Mouse (Mus musculus) MEL (cell line): Measurements from ENCODE around the gene Muc2. TPM values are rescaled to one million over a fixed set of nuclear protein-coding genes. Genes with fewer than 3 reads are reported as not detected.

Source experiments
- DNase-seq: peaks from one replicate; pipeline ENCODE4 v3.0.0; 2011; ENCODE audit warnings: low read depth, low spot score
- H3K27ac ChIP-seq: 2 replicates; pipeline ENCODE4 v1.5.1; 2012; ENCODE audit warnings: low read depth, mild to moderate bottlenecking, control low read depth, low read length, moderate library complexity; ENCODE audit not compliant: control insufficient read depth
- H3K27me3 ChIP-seq, 2 experiments: fragments of 150-350 bp in 1 of 2; sonication (generic) in 1 of 2; 2 replicates each; pipeline ENCODE4 v1.6.1; 2012; ENCODE audit warnings: low read length in 2 of 2, mild to moderate bottlenecking in 2 of 2, improper control_type of control experiment in 1 of 2, moderate library complexity in 1 of 2; ENCODE audit not compliant: insufficient read depth in 2 of 2, control insufficient read depth in 1 of 2
- H3K36me3 ChIP-seq, 2 experiments: 2 replicates each; pipeline ENCODE4 v1.6.1; 2012 to 2014; ENCODE audit warnings: low read length in 2 of 2, improper control_type of control experiment in 1 of 2, inconsistent platforms in 1 of 2, mild to moderate bottlenecking in 1 of 2; ENCODE audit not compliant: insufficient read depth in 2 of 2, control insufficient read depth in 1 of 2
- H3K4me1 ChIP-seq, 2 experiments: fragments of 150-350 bp in 1 of 2; sonication (generic) in 1 of 2; 2 replicates each; pipeline ENCODE4 v1.6.1; 2012; ENCODE audit warnings: low read length in 2 of 2, improper control_type of control experiment in 1 of 2, mild to moderate bottlenecking in 1 of 2; ENCODE audit not compliant: insufficient read depth in 2 of 2, control insufficient read depth in 1 of 2
- H3K4me3 ChIP-seq, 2 experiments: fragments of 150-350 bp in 1 of 2; sonication (generic) in 1 of 2; 2 replicates each; pipeline ENCODE4 v1.5.1; 2012; ENCODE audit warnings: low read depth in 2 of 2, low read length in 2 of 2, mild to moderate bottlenecking in 2 of 2, moderate library complexity in 2 of 2, control low read depth in 1 of 2, improper control_type of control experiment in 1 of 2; ENCODE audit not compliant: control insufficient read depth in 1 of 2, insufficient read depth in 1 of 2
- H3K79me2 ChIP-seq: 2 replicates; pipeline ENCODE4 v1.6.1; 2012; ENCODE audit warnings: mild to moderate bottlenecking, low read length, moderate library complexity; ENCODE audit not compliant: control insufficient read depth, poor library complexity, insufficient read depth
- H3K9ac ChIP-seq: 2 replicates; pipeline ENCODE4 v1.6.1; 2012; ENCODE audit warnings: low read depth, mild to moderate bottlenecking, control low read depth, low read length, moderate library complexity; ENCODE audit not compliant: control insufficient read depth, poor library complexity, severe bottlenecking
- H3K9me3 ChIP-seq: fragments of 150-350 bp; sonication (generic); replicated peaks from 2 replicates; pipeline ENCODE4 v1.6.1; 2012; ENCODE audit warnings: mild to moderate bottlenecking, low read length, improper control_type of control experiment, moderate library complexity; ENCODE audit not compliant: insufficient read depth
- CHD1 ChIP-seq: IDR thresholded peaks from 2 replicates; pipeline ENCODE4 v1.6.1; 2012; ENCODE audit warnings: low read depth, mild to moderate bottlenecking, inconsistent platforms, low read length, improper control_type of control experiment
- CHD2 ChIP-seq: IDR thresholded peaks from 2 replicates; pipeline ENCODE4 v1.6.1; 2011; ENCODE audit warnings: low read length, improper control_type of control experiment
- E2F4 ChIP-seq: IDR thresholded peaks from 2 replicates; pipeline ENCODE4 v1.6.1; 2011; ENCODE audit warnings: low read depth, low read length, improper control_type of control experiment, borderline replicate concordance
- EP300 ChIP-seq, 2 experiments: IDR thresholded peaks; 2 replicates each; pipeline ENCODE4 v1.6.1; 2011; ENCODE audit warnings: improper control_type of control experiment in 2 of 2, low read length in 2 of 2, low read depth in 1 of 2, mild to moderate bottlenecking in 1 of 2
- GABPA ChIP-seq: IDR thresholded peaks from 2 replicates; pipeline ENCODE4 v1.6.1; 2012; ENCODE audit warnings: low read depth, mild to moderate bottlenecking, inconsistent platforms, low read length, improper control_type of control experiment, moderate library complexity
- GATA1 ChIP-seq: IDR thresholded peaks from 2 replicates; pipeline ENCODE4 v1.6.1; 2011; ENCODE audit warnings: low read depth, low read length, improper control_type of control experiment
- HCFC1 ChIP-seq: IDR thresholded peaks from 2 replicates; pipeline ENCODE4 v1.6.1; 2012; ENCODE audit warnings: low read depth, mild to moderate bottlenecking, inconsistent platforms, low read length, improper control_type of control experiment, moderate library complexity
- JUND ChIP-seq: IDR thresholded peaks from 2 replicates; pipeline ENCODE4 v1.6.1; 2011; ENCODE audit warnings: low read depth, mild to moderate bottlenecking, improper control_type of control experiment, low read length
- MAFK ChIP-seq: IDR thresholded peaks from 2 replicates; pipeline ENCODE4 v1.6.1; 2011; ENCODE audit warnings: low read depth, mild to moderate bottlenecking, low read length, improper control_type of control experiment, borderline replicate concordance
- MAX ChIP-seq: IDR thresholded peaks from 2 replicates; pipeline ENCODE4 v1.6.1; 2011; ENCODE audit warnings: low read length, improper control_type of control experiment
- MAZ ChIP-seq: IDR thresholded peaks from 2 replicates; pipeline ENCODE4 v1.6.1; 2012; ENCODE audit warnings: low read depth, mild to moderate bottlenecking, inconsistent platforms, low read length, improper control_type of control experiment
- MEF2A ChIP-seq: IDR thresholded peaks from 2 replicates; pipeline ENCODE4 v1.6.1; 2014; ENCODE audit warnings: low read depth, mild to moderate bottlenecking, inconsistent platforms, low read length, improper control_type of control experiment; ENCODE audit not compliant: poor library complexity, insufficient replicate concordance, severe bottlenecking; ENCODE audit errors: extremely low read depth
- MXI1 ChIP-seq: IDR thresholded peaks from 2 replicates; pipeline ENCODE4 v1.6.1; 2011; ENCODE audit warnings: mild to moderate bottlenecking, low read depth, low read length, improper control_type of control experiment
- MYB ChIP-seq: IDR thresholded peaks from 2 replicates; pipeline ENCODE4 v1.6.1; 2011; ENCODE audit warnings: mild to moderate bottlenecking, low read depth, low read length, improper control_type of control experiment
- MYC ChIP-seq: IDR thresholded peaks from 2 replicates; pipeline ENCODE4 v1.6.1; 2011; ENCODE audit warnings: low read depth, mild to moderate bottlenecking, low read length, improper control_type of control experiment, moderate library complexity
- NRF1 ChIP-seq: IDR thresholded peaks from 2 replicates; pipeline ENCODE4 v1.6.1; 2014; ENCODE audit warnings: low read depth, mild to moderate bottlenecking, inconsistent platforms, low read length, improper control_type of control experiment, moderate library complexity; ENCODE audit not compliant: poor library complexity, insufficient read depth, severe bottlenecking
- POLR2AphosphoS5 ChIP-seq: IDR thresholded peaks from 2 replicates; pipeline ENCODE4 v1.6.1; 2012; ENCODE audit warnings: low read depth, borderline replicate concordance, mild to moderate bottlenecking, inconsistent platforms, low read length, moderate library complexity, mixed read lengths
- SIN3A ChIP-seq: IDR thresholded peaks from 2 replicates; pipeline ENCODE4 v1.6.1; 2012; ENCODE audit warnings: low read length, improper control_type of control experiment, inconsistent platforms
- SMC3 ChIP-seq: IDR thresholded peaks from 2 replicates; pipeline ENCODE4 v1.6.1; 2011; ENCODE audit warnings: low read depth, low read length, improper control_type of control experiment
- TAL1 ChIP-seq: IDR thresholded peaks from 2 replicates; pipeline ENCODE4 v1.6.1; 2012; ENCODE audit warnings: mild to moderate bottlenecking, inconsistent platforms, low read length, moderate library complexity, mixed read lengths
- UBTF ChIP-seq: IDR thresholded peaks from 2 replicates; pipeline ENCODE4 v1.6.1; 2012; ENCODE audit warnings: low read depth, mild to moderate bottlenecking, inconsistent platforms, low read length, improper control_type of control experiment, moderate library complexity, borderline replicate concordance; ENCODE audit not compliant: insufficient read depth
- ZC3H11A ChIP-seq: IDR thresholded peaks from 2 replicates; pipeline ENCODE4 v1.6.1; 2012; ENCODE audit warnings: low read depth, mild to moderate bottlenecking, inconsistent platforms, low read length, improper control_type of control experiment
- ZNF384 ChIP-seq: IDR thresholded peaks from 2 replicates; pipeline ENCODE4 v1.6.1; 2012; ENCODE audit warnings: low read depth, mild to moderate bottlenecking, inconsistent platforms, low read length, improper control_type of control experiment
- polyA plus RNA-seq, 2 experiments: library from polyadenylated mRNA; stranded (reverse) in 1 of 2; unstranded in 1 of 2; fragments of >175 nt in 1 of 2; fragments of >200 nt in 1 of 2; gene quantifications; 2 replicates each; pipeline versions ENCODE4 v1.2.1 to v1.2.4; 2012; ENCODE audit warnings: low replicate concordance in 2 of 2, low read depth in 1 of 2; ENCODE audit not compliant: insufficient read length in 2 of 2, insufficient read depth in 1 of 2, missing spikeins in 1 of 2
- total RNA-seq: library from RNA; depleted of rRNA; stranded (reverse); fragments of 300-350 nt; gene quantifications from 2 replicates; pipeline ENCODE4 v1.2.3, GENCODE M21; 2012

Gene Muc2
- total and polyA plus RNA-seq, 3 experiments, result 0.04 TPM; not detected in 2

DNA sequence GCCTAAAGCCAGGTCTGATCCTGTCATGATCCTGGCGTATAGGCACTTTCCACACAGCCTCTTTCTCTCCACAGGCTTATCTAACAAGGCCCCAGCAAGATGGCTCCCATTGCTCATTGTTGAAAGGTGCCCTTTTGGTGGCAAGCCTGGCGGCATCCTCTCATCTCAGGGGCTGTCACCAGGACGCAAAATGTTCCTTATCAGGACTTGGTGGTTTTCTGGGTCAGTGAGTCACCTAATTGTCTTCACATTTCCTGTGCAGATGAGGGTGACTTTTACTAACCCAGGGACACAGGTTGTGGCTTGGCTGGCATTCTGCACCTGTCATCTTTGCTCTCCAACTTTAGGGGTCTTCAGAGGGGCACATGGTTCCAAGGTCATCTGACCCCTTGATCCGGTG lies 68.2 kb downstream of the Muc2 start:
- Histone ChIP-seq H3K36me3 (peaks cover 0 to 16% of the 10 kb centered on the region in 2 experiments; a peak in 2 of 4 replicates), H3K27ac (no peak overlapping the region), H3K79me2 (no peaks in the 10 kb centered on the region), H3K9me3 (no peaks in the 10 kb centered on the region), H3K4me1 (peaks cover 0 to 20% of the 10 kb centered on the region in 2 experiments; a peak in 3 of 4 replicates), H3K9ac (no peak overlapping the region), H3K4me3 (no peak overlapping the region), H3K27me3 (no peaks in the 10 kb centered on the region)
- TF ChIP-seq CHD2 (no peak), GATA1 (peak; percentile 60), TAL1 (peak; percentile 10; the same call in 1 of the 2 replicates), EP300 (IDR thresholded peaks at IDR 0.05; ENCODE audit: low read depth in 1 of 2, low read length in 2 of 2) (0 out of 4 replicates have a peak, but pooled peaks of 1 of the 2 experiments have one; percentile 13), SMC3 (no peak)
- peak; percentile 39 for DNase-seq

DNA sequence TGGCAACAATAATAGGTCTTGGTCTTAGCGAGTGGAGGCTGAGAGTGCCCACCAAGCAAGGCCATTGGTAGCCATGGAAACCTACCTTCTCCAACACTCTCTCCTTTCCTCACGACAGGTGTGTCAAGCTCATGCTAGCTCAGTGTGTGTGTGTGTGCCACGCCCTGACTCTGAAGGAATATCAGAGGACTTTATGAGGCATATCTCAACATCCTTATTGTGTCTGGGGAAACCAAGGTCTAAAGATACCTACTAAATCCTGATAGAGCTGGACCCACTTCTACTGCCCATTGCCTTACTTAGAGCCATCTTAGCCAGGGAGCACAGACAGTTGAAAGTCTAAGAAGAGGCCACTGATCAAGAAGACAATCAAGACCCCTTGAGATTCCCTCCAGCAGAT lies 80.4 kb downstream of the Muc2 start:
- Histone ChIP-seq H3K27ac (peak overlapping the region; percentile 34; the same call in 1 of the 2 replicates), H3K4me1 (peaks cover 47 to 66% of the 10 kb centered on the region in 2 experiments), H3K9me3 (no peaks in the 10 kb centered on the region), H3K36me3 (peaks cover 0 to 52% of the 10 kb centered on the region in 2 experiments; a peak in 2 of 4 replicates), H3K9ac (no peak overlapping the region), H3K27me3 (no peaks in the 10 kb centered on the region), H3K4me3 (no peak overlapping the region), H3K79me2 (no peaks in the 10 kb centered on the region)
- no peak for DNase-seq
- TF ChIP-seq POLR2AphosphoS5, result no peak
- no peak for TF ChIP-seq UBTF
- TF ChIP-seq GABPA, result no peak
- TF ChIP-seq HCFC1, result no peak
- TF ChIP-seq MYC, result no peak
- no peak for TF ChIP-seq ZC3H11A
- no peak for TF ChIP-seq SIN3A
- TF ChIP-seq ZNF384, result no peak
- TF ChIP-seq MEF2A, result no peak
- no peak; the same call in 1 of the 2 replicates for TF ChIP-seq MAZ
- no peak for TF ChIP-seq NRF1
- TF ChIP-seq MAFK, result no peak
- no peak for TF ChIP-seq JUND
- TF ChIP-seq MXI1, result no peak
- TF ChIP-seq CHD1, result no peak
- no peak for TF ChIP-seq E2F4
- no peak for TF ChIP-seq MYB
- no peak for TF ChIP-seq MAX
